Mouse (Mus musculus) heart, embryonic 16.5 days (tissue): ENCODE measurements around the gene Shd. TPM values are rescaled to one million over a fixed set of nuclear protein-coding genes. Genes with fewer than 3 reads are reported as not detected.
A peak's percentile ranks its signal among the peaks of the same experiment; 100 is the strongest.

Experiments
- ATAC-seq: fragments of 200-750 bp; cut with Nextera tagmentation; replicated peaks from 2 replicates; pipeline ENCODE4 v1.8.0; 2017; ENCODE audit warnings: moderate number of reproducible peaks; ENCODE audit not compliant: insufficient read depth, low FRiP score; ENCODE audit errors: extremely low read depth
- H3K27ac ChIP-seq: fragments of 300-500 bp; sonication (generic); 2 replicates; pipeline ENCODE4 v1.5.1; 2014; ENCODE audit warnings: mild to moderate bottlenecking, low read length, control low read depth, moderate library complexity
- H3K27me3 ChIP-seq: fragments of 300-500 bp; sonication (generic); 2 replicates; pipeline ENCODE4 v1.6.1; 2014; ENCODE audit warnings: low read length, mixed read lengths; ENCODE audit not compliant: control insufficient read depth, insufficient read depth
- H3K36me3 ChIP-seq: fragments of 300-500 bp; sonication (generic); 2 replicates; pipeline ENCODE4 v1.6.1; 2014; ENCODE audit not compliant: control insufficient read depth, insufficient read depth
- H3K4me1 ChIP-seq: fragments of 300-500 bp; sonication (generic); 2 replicates; pipeline ENCODE4 v1.6.1; 2014; ENCODE audit warnings: low read length, mixed read lengths; ENCODE audit not compliant: control insufficient read depth, insufficient read depth
- H3K4me2 ChIP-seq: fragments of 300-500 bp; sonication (generic); 2 replicates; pipeline ENCODE4 v1.6.1; 2014; ENCODE audit warnings: low read depth, mild to moderate bottlenecking, control low read depth, low read length
- H3K4me3 ChIP-seq: fragments of 300-500 bp; sonication (generic); 2 replicates; pipeline ENCODE4 v1.5.1; 2014; ENCODE audit warnings: mild to moderate bottlenecking, control low read depth, low read length
- H3K9ac ChIP-seq: fragments of 300-500 bp; sonication (generic); 2 replicates; pipeline ENCODE4 v1.6.1; 2014; ENCODE audit warnings: low read length, control low read depth
- H3K9me3 ChIP-seq: fragments of 300-500 bp; sonication (generic); replicated peaks from 2 replicates; pipeline ENCODE4 v1.6.1; 2016; ENCODE audit warnings: low read length; ENCODE audit not compliant: control insufficient read depth
- WGBS: fragments of 180-500 bp; shearing (Covaris S2); extraction: QIAGEN DNeasy Blood & Tissue Kit; methylation state at CpG from one replicate; pipeline ENCODE4 v1.1.7; 2014; 5-methylcytosine and 5-hydroxymethylcytosine counted together
- polyA plus RNA-seq: library from polyadenylated mRNA; unstranded; fragments of >200 nt; fragmentation: Nextera tagmentation; extraction: Ambion mirVana; gene quantifications from 2 replicates; pipeline ENCODE4 v1.2.1, GENCODE M21; 2015

Gene Shd
- polyA plus RNA-seq, 1 experiment from 2014 or later: 6.9 TPM

DNA sequence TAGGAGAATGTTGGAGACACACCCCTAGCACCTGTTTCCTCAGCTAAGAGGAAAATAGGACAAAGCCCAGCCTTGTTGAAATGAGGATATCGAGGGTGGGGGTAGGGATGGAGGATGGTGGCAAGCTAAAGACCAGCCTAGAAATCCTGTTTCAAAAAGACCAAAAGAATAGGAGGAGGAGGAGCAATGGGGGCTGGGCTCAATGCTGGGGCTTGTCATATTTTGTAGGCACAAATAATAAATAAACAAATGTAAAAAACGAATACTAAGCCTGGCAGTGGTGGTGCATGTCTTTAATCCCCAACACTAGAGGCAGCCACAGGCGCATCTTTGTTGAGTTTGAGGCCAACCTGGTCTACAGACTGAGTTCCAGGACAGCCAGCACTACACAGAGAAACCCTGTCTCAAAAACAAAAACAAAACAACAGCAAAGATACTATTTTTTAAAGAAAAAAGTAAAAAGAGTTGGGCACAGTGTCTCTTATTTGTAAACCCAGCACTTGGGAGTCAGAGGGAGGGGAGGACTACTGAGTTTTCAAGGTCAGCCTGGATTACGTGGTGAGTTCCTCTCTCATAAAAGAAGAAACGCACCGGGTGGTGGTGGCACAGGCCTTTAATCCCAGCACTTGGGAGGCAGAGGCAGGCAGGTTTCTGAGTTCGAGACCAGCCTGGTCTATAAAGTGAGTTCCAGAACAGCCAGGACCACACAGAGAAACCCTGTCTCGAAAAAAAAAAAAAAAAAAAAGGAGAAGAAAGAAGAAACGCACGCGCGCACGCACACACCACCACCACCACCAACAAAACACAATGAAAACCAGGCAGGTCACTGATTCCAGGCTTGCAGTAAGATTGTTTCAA lies 12.3 kb upstream of the Shd start:
- Histone ChIP-seq H3K36me3 (peaks cover 11% of the 10 kb centered on the region), H3K4me1 (peaks cover 14% of the 10 kb centered on the region), H3K9me3 (no peaks in the 10 kb centered on the region), H3K9ac (peak overlapping the region; percentile 72), H3K27me3 (peaks cover 22% of the 10 kb centered on the region), H3K4me3 (peak overlapping the region; percentile 73), H3K4me2 (peak overlapping the region; percentile 66), H3K27ac (peak overlapping the region; percentile 98)
- 74% methylated on average over 13 of the region's 13 CpGs for WGBS
- no peak for ATAC-seq

DNA sequence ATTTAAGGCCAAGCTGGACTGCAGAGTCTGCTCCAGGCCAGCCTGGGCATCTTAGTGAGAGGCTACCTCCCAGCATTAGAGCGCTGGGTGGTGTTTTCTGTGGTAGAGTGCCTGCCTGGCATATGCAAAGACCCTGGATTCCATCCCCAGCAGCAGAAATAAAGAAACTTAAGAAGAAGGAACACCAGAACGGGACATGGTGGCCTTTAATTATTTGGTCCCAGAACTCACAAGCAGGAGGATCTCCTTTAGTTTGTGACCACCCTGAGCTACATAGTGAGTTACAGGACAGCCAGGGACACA lies 11.7 kb upstream of the Shd start:
- Histone ChIP-seq H3K36me3 (peaks cover 11% of the 10 kb centered on the region), H3K4me1 (peaks cover 14% of the 10 kb centered on the region), H3K27ac (peak overlapping the region; percentile 98), H3K9ac (peak overlapping the region; percentile 72), H3K27me3 (peaks cover 22% of the 10 kb centered on the region), H3K9me3 (no peaks in the 10 kb centered on the region), H3K4me2 (peak overlapping the region; percentile 66), H3K4me3 (peak overlapping the region; percentile 73)
- ATAC-seq: no peak
- 38% methylated on average over 2 of the region's 2 CpGs for WGBS

DNA sequence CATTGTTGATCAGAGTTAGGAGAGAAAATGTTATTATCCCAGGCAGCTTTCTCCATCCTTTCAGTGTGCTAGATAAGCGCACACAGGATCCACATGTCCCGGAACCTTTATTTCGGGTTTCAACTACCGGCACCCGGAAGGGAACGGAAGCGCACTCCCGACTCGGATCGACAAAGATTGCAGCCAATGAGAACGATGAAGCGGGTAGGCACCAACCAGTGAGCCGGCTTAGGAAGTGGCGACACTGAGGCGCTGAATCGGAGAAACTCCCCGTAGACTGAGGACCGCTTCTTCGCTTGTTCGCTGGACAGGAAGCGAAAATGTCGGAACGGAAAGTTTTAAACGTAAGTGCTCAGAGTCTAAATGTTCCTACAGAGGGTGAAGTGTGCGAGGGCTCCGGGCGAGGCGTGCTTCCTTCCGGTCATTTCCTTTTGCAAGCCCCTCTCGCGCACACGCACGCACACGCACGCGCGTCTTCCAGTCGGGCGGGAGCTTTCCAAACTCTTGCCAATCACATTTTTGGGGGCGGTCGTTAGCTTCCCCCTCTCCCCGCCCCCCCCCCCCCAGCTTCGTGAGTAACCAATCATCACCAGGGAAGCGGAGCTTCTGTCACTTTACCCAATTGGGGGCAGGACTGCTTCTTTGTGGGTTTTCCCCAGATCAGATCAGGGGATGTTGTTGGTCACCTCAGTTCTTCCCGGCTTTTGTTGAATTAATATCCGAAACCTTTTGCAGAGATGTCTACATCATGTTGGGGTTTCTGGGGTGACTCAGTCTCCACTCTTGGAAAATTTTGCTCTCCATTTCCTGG lies 11.1 kb upstream of the Shd start, which contains the start of gene Yju2:
Yju2 (plus strand) TSS at position 182 of the 811 bp plus-strand sequence.
- H3K4me1 ChIP-seq: peaks cover 14% of the 10 kb centered on the region
- peak; percentile 92 for ATAC-seq
- H3K9me3 ChIP-seq: no peaks in the 10 kb centered on the region
- H3K9ac ChIP-seq: peak within 1 kb of the TSS; percentile 82
- peak within 1 kb of the TSS; percentile 98 for H3K27ac ChIP-seq
- peaks cover 18% of the 10 kb centered on the region for H3K27me3 ChIP-seq
- H3K4me2 ChIP-seq: peak within 1 kb of the TSS; percentile 66
- peaks cover 11% of the 10 kb centered on the region for H3K36me3 ChIP-seq
- WGBS: under 1% methylated on average over 45 of the region's 46 CpGs
- peak within 1 kb of the TSS; percentile 73 for H3K4me3 ChIP-seq

DNA sequence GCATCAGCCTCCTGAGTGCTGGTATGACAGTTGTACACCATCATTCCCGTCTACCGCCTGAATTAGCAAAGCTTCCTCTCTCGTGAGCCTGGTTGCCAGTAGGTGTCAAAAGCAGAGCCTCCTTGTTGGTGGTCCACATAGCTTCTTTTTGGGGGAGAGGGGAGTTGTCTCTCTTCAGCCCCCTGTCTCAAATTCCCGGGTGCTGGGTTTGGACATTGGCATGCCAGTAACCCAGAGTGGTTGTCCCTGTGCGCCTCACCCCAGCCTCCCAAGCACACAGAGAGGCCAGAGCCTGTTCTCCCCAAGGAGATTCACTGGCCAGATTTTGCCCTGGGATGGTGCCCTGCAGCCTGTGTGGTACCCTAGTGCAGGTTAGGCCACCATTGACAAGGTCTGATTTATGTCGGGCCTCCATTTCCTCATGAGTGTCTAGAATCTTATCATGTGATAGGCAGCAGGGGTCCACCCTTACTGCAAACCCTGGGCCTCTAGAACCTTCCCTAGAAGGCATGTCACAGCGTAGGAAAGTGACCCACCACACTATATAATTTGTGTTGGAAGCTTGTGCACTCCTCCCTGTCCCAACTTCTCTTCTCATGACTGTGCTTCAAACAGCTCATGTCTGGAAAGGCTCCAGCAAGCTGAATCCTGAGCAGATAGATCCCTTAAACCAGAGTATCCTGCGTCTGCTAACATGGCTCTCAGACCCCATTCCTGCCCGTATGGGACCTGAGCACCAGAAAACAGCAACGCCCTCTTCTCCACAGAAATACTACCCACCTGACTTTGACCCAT lies 10.1 kb upstream of the Shd start:
- WGBS: 69% methylated on average over 10 of the region's 10 CpGs
- peaks cover 8% of the 10 kb centered on the region; the same call in 1 of the 2 replicates for H3K27me3 ChIP-seq
- no peaks in the 10 kb centered on the region for H3K9me3 ChIP-seq
- peak overlapping the region; percentile 82 for H3K9ac ChIP-seq
- H3K4me2 ChIP-seq: peak overlapping the region; percentile 66
- peaks cover 14% of the 10 kb centered on the region for H3K4me1 ChIP-seq
- peak overlapping the region; percentile 73 for H3K4me3 ChIP-seq
- peaks cover 14% of the 10 kb centered on the region for H3K36me3 ChIP-seq
- H3K27ac ChIP-seq: peak overlapping the region; percentile 98
- ATAC-seq: no peak

DNA sequence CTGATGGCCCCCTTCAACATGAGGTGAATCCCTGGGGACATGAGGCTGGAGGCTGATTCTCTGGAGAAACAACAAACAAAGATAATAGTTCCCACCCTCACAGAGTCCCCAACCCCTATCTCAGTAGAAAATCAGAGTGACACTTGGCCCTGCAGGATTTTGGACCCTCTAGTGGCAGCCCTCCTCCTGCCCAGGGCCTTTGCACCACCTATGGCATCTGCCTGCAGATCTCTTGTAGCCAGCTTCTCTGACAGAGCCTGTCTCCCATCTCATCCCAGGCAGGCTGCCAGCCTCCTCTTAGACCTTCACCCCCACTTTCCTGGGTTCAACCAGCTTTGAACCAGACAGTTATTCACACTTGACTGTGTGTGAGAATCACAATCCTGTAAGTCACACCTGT lies 9.5 kb upstream of the Shd start:
- H3K27ac ChIP-seq: no peak overlapping the region
- no peak overlapping the region for H3K9ac ChIP-seq
- no peak overlapping the region for H3K4me3 ChIP-seq
- peaks cover 14% of the 10 kb centered on the region for H3K4me1 ChIP-seq
- 0 out of 2 replicates have a peak, but pooled peaks cover 3% of the 10 kb centered on the region for H3K27me3 ChIP-seq
- ATAC-seq: no peak
- H3K36me3 ChIP-seq: peaks cover 15% of the 10 kb centered on the region
- no peak overlapping the region for H3K4me2 ChIP-seq
- no peaks in the 10 kb centered on the region for H3K9me3 ChIP-seq

GRCm38 (mm10) chr17:55961631-55962030 lies 8.6 kb upstream of the Shd start:
- H3K4me3 ChIP-seq: no peak overlapping the region
- H3K4me2 ChIP-seq: no peak overlapping the region
- WGBS: 95% methylated on average over 7 of the region's 7 CpGs
- no peak overlapping the region for H3K9ac ChIP-seq
- H3K36me3 ChIP-seq: peaks cover 20% of the 10 kb centered on the region
- no peak overlapping the region for H3K27ac ChIP-seq
- no peaks in the 10 kb centered on the region for H3K27me3 ChIP-seq
- ATAC-seq: no peak
- H3K4me1 ChIP-seq: peaks cover 10% of the 10 kb centered on the region
- no peaks in the 10 kb centered on the region for H3K9me3 ChIP-seq

GRCm38 (mm10) chr17:55963171-55963570 lies 7.1 kb upstream of the Shd start:
- 60% methylated on average over 14 of the region's 14 CpGs for WGBS
- Histone ChIP-seq H3K27ac (no peak overlapping the region), H3K9ac (no peak overlapping the region), H3K9me3 (no peaks in the 10 kb centered on the region), H3K4me1 (peaks cover 12% of the 10 kb centered on the region), H3K4me3 (no peak overlapping the region), H3K4me2 (no peak overlapping the region), H3K27me3 (no peaks in the 10 kb centered on the region), H3K36me3 (peaks cover 27% of the 10 kb centered on the region)
- no peak for ATAC-seq

DNA sequence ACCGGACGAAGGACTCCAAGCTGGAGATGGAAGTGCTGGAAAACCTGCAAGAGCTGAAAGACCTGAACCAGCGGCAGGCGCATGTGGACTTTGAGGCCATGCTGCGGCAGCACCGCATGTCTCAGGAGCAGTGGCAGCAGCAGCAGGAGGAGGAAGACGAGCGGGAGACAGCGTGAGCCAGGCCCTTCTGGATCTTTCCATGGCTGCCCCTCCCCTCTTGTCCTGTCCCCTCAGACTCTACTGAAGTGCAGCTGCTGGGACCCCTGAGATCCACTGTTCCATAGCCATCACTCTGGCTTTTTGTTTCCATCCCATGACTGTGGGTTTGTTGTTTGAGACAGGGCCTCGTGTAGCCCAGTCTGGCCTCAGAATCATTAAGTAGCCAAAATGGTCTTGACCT lies 5.8 kb upstream of the Shd start:
- ATAC-seq: no peak
- Histone ChIP-seq H3K27me3 (peaks cover 2% of the 10 kb centered on the region; the same call in 1 of the 2 replicates), H3K27ac (no peak overlapping the region), H3K4me2 (no peak overlapping the region), H3K4me3 (no peak overlapping the region), H3K9ac (no peak overlapping the region), H3K9me3 (no peaks in the 10 kb centered on the region), H3K4me1 (peaks cover 13% of the 10 kb centered on the region), H3K36me3 (peaks cover 27% of the 10 kb centered on the region)
- 94% methylated on average over 10 of the region's 10 CpGs for WGBS
